Mouse (Mus musculus) spleen, adult 2 months (tissue): Measurements from ENCODE around the gene Tesk1. TPM values are rescaled to one million over a fixed set of nuclear protein-coding genes. Genes with fewer than 3 reads are reported as not detected.

ENCODE experiments used
- DNase-seq, 2 experiments: peaks; one replicate each; pipeline versions ENCODE4 v3.0.0 to v3.0.0-alpha.2; 2012 to 2021; ENCODE audit warnings: low spot score in 2 of 2, low read depth in 1 of 2
- H3K27ac ChIP-seq: fragments of 200-500 bp; 2 replicates; pipeline ENCODE4 v1.5.1; 2012; ENCODE audit warnings: low read length, inconsistent platforms; ENCODE audit not compliant: insufficient read depth
- H3K27me3 ChIP-seq: fragments of 200-500 bp; 2 replicates; pipeline ENCODE4 v1.6.1; 2012; ENCODE audit warnings: mild to moderate bottlenecking, moderate library complexity, low read length, inconsistent platforms; ENCODE audit not compliant: control insufficient read depth, insufficient read depth
- H3K36me3 ChIP-seq: fragments of 200-500 bp; 2 replicates; pipeline ENCODE4 v1.6.1; 2012; ENCODE audit warnings: mild to moderate bottlenecking, low read length, inconsistent platforms; ENCODE audit not compliant: control insufficient read depth, insufficient read depth
- H3K4me1 ChIP-seq: fragments of 200-500 bp; 2 replicates; pipeline ENCODE4 v1.6.1; 2011; ENCODE audit warnings: inconsistent platforms; ENCODE audit not compliant: control insufficient read depth, insufficient read depth, insufficient read length
- H3K4me3 ChIP-seq: fragments of 200-500 bp; 2 replicates; pipeline ENCODE4 v1.5.1; 2011; ENCODE audit warnings: mild to moderate bottlenecking, inconsistent platforms; ENCODE audit not compliant: insufficient read depth, insufficient read length; ENCODE audit errors: extremely low read depth
- CTCF ChIP-seq: fragments of 200-500 bp; IDR thresholded peaks from 2 replicates; pipeline ENCODE4 v1.5.1; 2011; ENCODE audit warnings: mild to moderate bottlenecking, inconsistent platforms; ENCODE audit not compliant: insufficient read depth, insufficient read length, insufficient replicate concordance; ENCODE audit errors: extremely low read depth
- POLR2A ChIP-seq: fragments of 200-500 bp; IDR thresholded peaks from 2 replicates; pipeline ENCODE4 v1.6.1; 2011; ENCODE audit warnings: low read depth, low read length, inconsistent platforms
- WGBS: fragments of 180-500 bp; shearing (Covaris S2); methylation state at CpG from one replicate; pipeline ENCODE4 v1.1.7; 2018; 5-methylcytosine and 5-hydroxymethylcytosine counted together
- polyA plus RNA-seq: library from polyadenylated mRNA; depleted of rRNA; stranded (reverse); fragments of >200 nt; gene quantifications from 2 replicates; pipeline ENCODE4 v1.2.3, GENCODE M21; 2012

Tesk1 gene
- polyA plus RNA-seq, 1 experiment: 49.6 TPM

DNA sequence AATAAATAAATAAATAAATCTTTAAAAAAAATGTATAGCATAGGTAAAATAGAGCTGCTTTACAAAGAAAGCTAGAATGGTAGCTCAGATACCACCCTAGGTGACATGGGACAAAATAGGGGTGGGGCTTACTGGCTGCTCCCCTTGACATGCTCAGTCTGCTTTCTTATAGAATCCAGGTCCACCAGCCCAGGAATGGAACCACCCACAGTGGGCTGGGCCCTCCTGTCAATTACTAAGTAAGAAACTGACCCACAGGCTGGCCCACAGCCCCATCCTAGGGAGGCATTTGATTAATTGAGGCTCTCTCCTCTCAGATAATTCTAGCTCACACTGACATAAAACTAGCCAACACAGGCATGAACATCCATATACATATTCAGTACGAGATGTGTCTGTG is 8.9 kb upstream of the Tesk1 start:
- H3K4me1 ChIP-seq: no peaks in the 10 kb centered on the region
- DNase-seq: no peak
- H3K4me3 ChIP-seq: no peak overlapping the region
- H3K27me3 ChIP-seq: peaks cover 2% of the 10 kb centered on the region; the same call in 1 of the 2 replicates
- 85% methylated on average over 1 of the region's 1 CpGs for WGBS
- TF ChIP-seq CTCF (no peak), POLR2A (no peak)
- H3K36me3 ChIP-seq: no peaks in the 10 kb centered on the region
- no peak overlapping the region for H3K27ac ChIP-seq

DNA sequence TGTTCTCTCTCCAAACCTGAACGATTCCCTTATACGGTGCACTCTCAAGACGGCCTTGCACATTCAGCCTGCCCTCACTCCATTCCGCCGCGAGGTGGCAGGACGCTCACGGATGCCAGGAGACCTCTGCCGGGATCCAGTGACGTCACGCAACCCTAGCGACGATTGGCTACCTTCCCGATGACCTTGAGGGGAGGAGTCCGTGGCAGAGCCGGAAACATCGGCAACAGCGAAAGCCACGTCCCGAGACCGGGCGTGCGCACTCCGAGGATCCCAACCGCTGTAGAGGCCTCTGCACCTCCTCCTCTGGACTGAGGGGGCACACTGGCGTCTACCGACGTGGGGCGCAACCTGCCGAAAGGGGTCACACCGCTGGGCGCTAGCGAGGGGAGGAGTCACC is 305 bp downstream of the Tesk1 start:
- DNase-seq: peak; percentile 99
- WGBS: under 1% methylated on average over 33 of the region's 33 CpGs
- peak overlapping the region; percentile 65 for H3K4me3 ChIP-seq
- H3K27me3 ChIP-seq: no peaks in the 10 kb centered on the region
- H3K36me3 ChIP-seq: peaks cover 14% of the 10 kb centered on the region
- no peaks in the 10 kb centered on the region for H3K4me1 ChIP-seq
- H3K27ac ChIP-seq: peak overlapping the region; percentile 91
- TF ChIP-seq CTCF: peak; percentile 99
- TF ChIP-seq POLR2A: peak; percentile 95

DNA sequence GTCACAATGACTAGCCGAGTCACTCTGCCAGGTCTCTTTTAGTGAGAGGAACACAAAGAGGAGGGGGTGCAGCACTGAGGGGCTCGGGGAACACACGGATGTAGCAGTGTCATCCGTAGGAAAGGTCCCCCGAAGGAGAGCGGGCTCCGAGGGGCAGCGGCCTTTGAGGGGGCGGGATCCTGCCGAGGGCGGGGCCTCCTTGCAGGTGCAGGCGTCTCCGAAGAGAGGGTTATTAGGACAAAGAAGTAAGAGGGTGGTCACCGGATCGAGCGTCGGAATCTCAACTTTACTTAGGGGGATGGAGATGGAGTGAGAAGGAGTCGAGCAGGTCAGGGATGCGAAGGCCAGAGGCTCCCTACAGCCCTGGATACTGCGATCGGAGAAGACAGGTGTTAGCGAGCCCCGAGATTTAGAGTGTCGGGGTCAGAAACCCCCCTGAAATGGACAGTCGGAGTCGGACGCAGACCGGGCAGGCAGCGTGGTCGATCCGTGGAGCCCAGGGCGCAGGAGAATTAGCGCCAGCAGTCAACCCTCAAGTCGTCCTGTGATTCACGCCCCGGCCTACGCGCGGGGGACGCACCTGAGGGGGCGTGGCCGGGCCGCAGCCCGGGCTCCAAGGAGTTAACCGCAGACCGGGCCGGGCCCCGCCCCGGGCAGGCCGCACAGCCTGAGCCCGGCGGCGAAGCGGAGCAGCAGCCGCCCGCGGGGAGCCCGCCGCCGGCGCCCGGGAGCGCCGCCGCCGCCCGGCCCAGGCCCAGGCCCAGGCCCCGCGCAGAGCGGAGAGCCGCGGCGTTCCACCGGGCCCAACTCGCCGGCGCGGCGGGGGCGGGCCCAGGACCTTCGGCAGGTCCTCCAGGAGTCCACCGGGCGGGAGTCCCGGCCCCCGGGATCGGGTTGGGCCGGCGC is 970 bp downstream of the Tesk1 start:
- Histone ChIP-seq H3K4me3 (peak overlapping the region; percentile 65), H3K4me1 (no peaks in the 10 kb centered on the region), H3K36me3 (peaks cover 21% of the 10 kb centered on the region), H3K27ac (peak overlapping the region; percentile 91), H3K27me3 (no peaks in the 10 kb centered on the region)
- WGBS: under 1% methylated on average over 84 of the region's 88 CpGs
- peak; percentile 59 to 81 for DNase-seq
- TF ChIP-seq CTCF (no peak), POLR2A (no peak; the same call in 1 of the 2 replicates)

DNA sequence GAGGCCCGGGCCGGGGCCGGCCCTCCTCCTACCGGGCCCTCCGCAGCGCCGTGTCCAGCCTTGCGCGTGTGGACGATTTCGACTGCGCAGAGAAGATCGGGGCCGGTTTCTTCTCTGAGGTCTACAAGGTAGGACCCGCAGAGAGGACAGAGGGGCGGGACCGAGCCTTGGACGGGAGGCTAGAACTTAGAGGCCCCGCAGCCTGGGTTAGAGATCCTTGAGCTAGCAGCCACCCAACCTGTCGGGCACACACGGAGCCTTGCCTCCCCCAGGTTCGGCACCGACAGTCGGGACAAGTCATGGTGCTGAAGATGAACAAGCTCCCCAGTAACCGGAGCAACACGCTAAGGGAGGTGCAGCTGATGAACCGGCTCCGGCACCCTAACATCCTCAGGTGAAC is 1.8 kb downstream of the Tesk1 start:
- peak in 1 of 2 experiments; percentile 30 for DNase-seq
- H3K27me3 ChIP-seq: no peaks in the 10 kb centered on the region
- no peaks in the 10 kb centered on the region for H3K4me1 ChIP-seq
- WGBS: 4% methylated on average over 28 of the region's 28 CpGs
- peak overlapping the region; percentile 19 for H3K27ac ChIP-seq
- peak overlapping the region; percentile 65 for H3K4me3 ChIP-seq
- peaks cover 23% of the 10 kb centered on the region for H3K36me3 ChIP-seq
- no peak for TF ChIP-seq CTCF
- TF ChIP-seq POLR2A: no peak

DNA sequence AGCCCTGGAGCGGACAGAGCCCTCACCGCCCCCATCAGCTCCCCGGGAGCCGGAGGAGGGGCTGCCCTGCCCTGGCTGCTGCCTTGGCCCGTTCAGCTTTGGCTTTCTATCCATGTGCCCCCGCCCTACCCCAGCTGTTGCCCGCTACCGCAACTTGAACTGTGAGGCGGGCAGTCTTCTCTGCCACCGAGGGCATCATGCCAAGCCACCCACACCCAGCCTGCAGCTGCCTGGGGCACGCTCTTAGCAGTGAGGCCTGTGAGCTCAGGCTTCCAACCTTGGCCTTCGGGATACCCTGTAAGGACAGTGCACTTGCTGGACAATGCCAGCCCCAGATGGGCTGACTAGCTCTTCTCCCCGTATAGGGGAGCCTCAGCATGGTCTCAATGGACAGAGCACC is 5.5 kb downstream of the Tesk1 start:
- 82% methylated on average over 13 of the region's 13 CpGs for WGBS
- Histone ChIP-seq H3K27ac (no peak overlapping the region), H3K4me3 (no peak overlapping the region), H3K36me3 (peaks cover 33% of the 10 kb centered on the region), H3K4me1 (peaks cover 3% of the 10 kb centered on the region; the same call in 1 of the 2 replicates), H3K27me3 (no peaks in the 10 kb centered on the region)
- DNase-seq: no peak
- TF ChIP-seq CTCF (no peak), POLR2A (no peak)

DNA sequence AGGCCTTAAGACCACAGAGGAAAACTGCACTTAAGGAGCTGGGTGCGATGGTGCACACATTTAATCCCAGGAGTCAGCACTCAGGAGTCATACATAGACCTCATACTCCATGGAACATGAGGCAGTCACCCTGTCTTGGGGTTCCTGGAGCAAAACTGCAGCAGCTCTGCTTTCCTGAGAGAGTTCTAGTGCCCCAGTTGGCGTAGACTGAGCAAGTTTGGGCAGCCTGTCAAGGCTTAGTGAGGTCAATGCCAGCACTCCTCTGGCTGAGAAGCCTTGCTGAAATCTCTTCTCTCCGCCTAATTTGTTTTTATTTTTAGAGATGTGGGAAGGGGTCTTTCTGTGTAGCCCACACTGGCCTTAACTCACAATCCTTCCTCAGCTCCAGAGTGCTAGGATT is 6.8 kb downstream of the Tesk1 start:
- H3K4me3 ChIP-seq: no peak overlapping the region
- peaks cover 10% of the 10 kb centered on the region; the same call in 1 of the 2 replicates for H3K4me1 ChIP-seq
- no peak for TF ChIP-seq CTCF
- no peak for TF ChIP-seq POLR2A
- no peak for DNase-seq
- WGBS: 89% methylated on average over 3 of the region's 3 CpGs
- peaks cover 34% of the 10 kb centered on the region for H3K36me3 ChIP-seq
- H3K27me3 ChIP-seq: no peaks in the 10 kb centered on the region
- no peak overlapping the region for H3K27ac ChIP-seq

DNA sequence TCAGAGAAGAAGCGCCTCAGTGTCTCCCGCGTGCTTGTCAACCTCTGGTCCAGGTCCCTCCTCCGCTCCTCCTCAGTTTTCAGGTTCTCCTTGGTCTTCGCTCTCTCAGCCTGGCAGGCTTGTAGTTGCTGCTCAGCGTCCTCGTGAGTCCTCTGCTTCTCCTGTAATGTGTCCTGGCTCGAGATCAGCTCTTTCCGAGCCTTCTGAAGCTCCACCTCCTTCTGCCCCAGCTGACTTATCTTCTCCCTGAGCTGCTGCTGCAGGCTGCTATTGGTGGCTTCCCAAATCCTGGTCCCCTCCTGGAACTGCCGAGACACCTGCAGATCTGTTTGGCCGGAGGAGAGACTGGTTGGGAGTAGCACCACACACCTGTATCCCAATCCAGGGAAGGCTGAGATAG is 10.6 kb downstream of the Tesk1 start:
- WGBS: 86% methylated on average over 11 of the region's 11 CpGs
- H3K36me3 ChIP-seq: peaks cover 17% of the 10 kb centered on the region
- TF ChIP-seq CTCF: no peak
- TF ChIP-seq POLR2A: no peak
- H3K27ac ChIP-seq: no peak overlapping the region
- H3K4me3 ChIP-seq: peak overlapping the region; percentile 70
- DNase-seq: no peak
- H3K4me1 ChIP-seq: peaks cover 31% of the 10 kb centered on the region; the same call in 1 of the 2 replicates
- H3K27me3 ChIP-seq: no peaks in the 10 kb centered on the region
